Mouse (Mus musculus) hindbrain, embryonic 11.5 days (tissue): ENCODE measurements around the gene Zfp119b. TPM values are rescaled to one million over a fixed set of nuclear protein-coding genes. Genes with fewer than 3 reads are reported as not detected.
A peak's percentile ranks its signal among the peaks of the same experiment; 100 is the strongest.

Experiments used
- ATAC-seq: fragments of 200-750 bp; cut with Nextera tagmentation; 2 replicates; pipeline ENCODE4 v1.8.0; 2017; ENCODE audit warnings: mild to moderate bottlenecking, moderate TSS enrichment, moderate library complexity; ENCODE audit not compliant: low FRiP score
- DNase-seq: peaks from one replicate; pipeline ENCODE4 v3.0.0-alpha.2; 2015; ENCODE audit warnings: low spot score
- H3K27ac ChIP-seq: fragments of 300-500 bp; sonication (generic); 2 replicates; pipeline ENCODE4 v1.5.1; 2014; ENCODE audit warnings: mild to moderate bottlenecking, low read depth, low read length
- H3K27me3 ChIP-seq: fragments of 300-500 bp; sonication (generic); 2 replicates; pipeline ENCODE4 v1.6.1; 2014; ENCODE audit warnings: mild to moderate bottlenecking, low read length, moderate library complexity, mixed read lengths; ENCODE audit not compliant: control insufficient read depth, insufficient read depth
- H3K36me3 ChIP-seq: fragments of 300-500 bp; sonication (generic); 2 replicates; pipeline ENCODE4 v1.6.1; 2014; ENCODE audit warnings: mild to moderate bottlenecking, low read length, moderate library complexity, mixed read lengths; ENCODE audit not compliant: control insufficient read depth, insufficient read depth
- H3K4me1 ChIP-seq: fragments of 300-500 bp; sonication (generic); replicated peaks from 2 replicates; pipeline ENCODE4 v1.6.1; 2014; ENCODE audit warnings: low read length, mixed read lengths; ENCODE audit not compliant: control insufficient read depth, insufficient read depth
- H3K4me2 ChIP-seq: fragments of 300-500 bp; sonication (generic); replicated peaks from 2 replicates; pipeline ENCODE4 v1.6.1; 2014; ENCODE audit warnings: mild to moderate bottlenecking, low read depth, low read length
- H3K4me3 ChIP-seq: fragments of 300-500 bp; sonication (generic); 2 replicates; pipeline ENCODE4 v1.5.1; 2014; ENCODE audit warnings: low read depth, low read length
- H3K9ac ChIP-seq: fragments of 300-500 bp; sonication (generic); 2 replicates; pipeline ENCODE4 v1.6.1; 2014; ENCODE audit warnings: low read depth, low read length
- H3K9me3 ChIP-seq: fragments of 300-500 bp; sonication (generic); 2 replicates; pipeline ENCODE4 v1.6.1; 2016; ENCODE audit warnings: low read length; ENCODE audit not compliant: control insufficient read depth
- WGBS: fragments of 180-500 bp; shearing (Covaris S2); extraction: QIAGEN DNeasy Blood & Tissue Kit; methylation state at CpG from one replicate; pipeline ENCODE4 v1.1.7; 2014; 5-methylcytosine and 5-hydroxymethylcytosine counted together
- polyA plus RNA-seq: library from polyadenylated mRNA; unstranded; fragments of >200 nt; fragmentation: Nextera tagmentation; extraction: Ambion mirVana; gene quantifications from 2 replicates; pipeline ENCODE4 v1.2.1, GENCODE M21; 2014

Zfp119b gene
- polyA plus RNA-seq, 1 experiment from 2014 or later = 6.7 TPM

DNA sequence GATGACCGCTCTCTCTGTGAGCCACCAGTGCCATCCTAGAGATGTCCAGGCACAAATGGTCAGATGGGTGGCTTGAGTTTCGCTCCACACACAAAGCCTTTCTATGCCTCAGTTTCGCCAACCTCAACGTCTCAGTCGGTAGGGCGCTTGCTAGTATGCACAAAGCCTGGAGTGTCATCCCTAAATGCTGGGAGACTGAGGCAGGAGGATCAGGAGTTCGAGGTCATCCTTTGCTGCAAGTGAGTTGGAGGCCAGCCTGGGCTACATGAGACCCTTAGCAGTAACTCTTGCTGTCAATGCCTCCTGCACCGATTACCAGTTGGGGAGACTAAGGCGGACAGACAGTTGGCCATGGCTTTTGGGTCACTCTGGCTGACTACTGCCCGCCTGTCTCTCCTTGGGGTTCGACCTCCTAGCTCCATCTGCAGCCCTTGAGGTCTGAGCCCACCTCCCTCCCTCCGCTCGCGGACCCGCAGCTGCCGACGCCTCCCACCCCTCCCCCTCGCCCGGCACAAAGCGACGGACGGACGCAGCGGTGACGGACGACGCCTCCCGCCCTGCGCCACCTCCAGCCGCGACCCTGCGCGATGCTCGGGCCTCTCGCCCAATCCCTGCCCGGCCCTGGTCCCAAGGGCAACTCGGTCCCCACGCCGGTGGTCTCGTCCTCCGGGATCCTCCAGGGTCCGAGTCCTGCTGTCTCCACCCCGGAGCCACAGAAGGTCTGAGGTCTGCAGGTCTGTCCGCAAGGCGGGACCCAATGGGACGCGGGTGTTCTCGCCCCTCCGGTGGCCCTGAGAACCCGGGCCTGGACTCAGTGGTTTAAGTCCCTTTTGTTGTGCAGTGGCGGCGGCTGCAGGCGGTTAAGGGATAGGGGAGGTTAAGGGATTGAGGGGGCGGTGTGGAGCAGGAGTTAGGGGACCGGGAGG is 20.9 kb upstream of the Zfp119b start, which contains the start of gene Shd:
Shd (plus strand) TSS at position 502 of the 926 bp plus-strand sequence.
- Histone ChIP-seq H3K27ac (peak within 1 kb of the TSS; percentile 95), H3K4me2 (peak within 1 kb of the TSS; percentile 55), H3K4me1 (peaks cover 9% of the 10 kb centered on the region), H3K36me3 (0 out of 2 replicates have a peak, but pooled peaks cover 2% of the 10 kb centered on the region), H3K9me3 (no peaks in the 10 kb centered on the region), H3K4me3 (peak within 1 kb of the TSS; percentile 61), H3K27me3 (no peaks in the 10 kb centered on the region), H3K9ac (peak within 1 kb of the TSS; percentile 83)
- 9% methylated on average over 46 of the region's 55 CpGs for WGBS
- DNase-seq (peak; percentile 86), ATAC-seq (peak; percentile 77)

DNA sequence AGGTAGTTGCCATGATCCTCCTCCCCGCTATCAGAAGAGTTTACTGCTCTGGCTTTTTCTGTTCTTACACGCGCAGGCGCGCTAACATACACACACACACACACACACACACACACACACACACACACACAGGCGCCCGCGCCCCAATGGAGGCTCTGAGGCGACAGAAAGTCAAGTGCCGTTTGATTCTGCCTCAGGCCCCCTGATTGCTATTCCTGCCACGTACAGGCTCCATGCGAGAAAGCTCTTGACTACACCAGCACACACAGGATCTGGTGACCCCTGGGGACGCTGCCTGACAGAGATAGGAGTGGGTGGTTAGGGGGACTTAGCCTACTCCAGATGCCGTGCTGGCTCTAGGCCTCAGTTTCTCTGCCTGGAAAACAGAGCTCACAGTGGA is 20.3 kb upstream of the Zfp119b start:
- ATAC-seq = peak; percentile 76
- 25% methylated on average over 14 of the region's 14 CpGs for WGBS
- peak overlapping the region; percentile 83; the same call in 1 of the 2 replicates for H3K9ac ChIP-seq
- peaks cover 9% of the 10 kb centered on the region for H3K4me1 ChIP-seq
- peak overlapping the region; percentile 55 for H3K4me2 ChIP-seq
- peak overlapping the region; percentile 95 for H3K27ac ChIP-seq
- H3K36me3 ChIP-seq = 0 out of 2 replicates have a peak, but pooled peaks cover 2% of the 10 kb centered on the region
- no peaks in the 10 kb centered on the region for H3K9me3 ChIP-seq
- DNase-seq = peak; percentile 93
- H3K4me3 ChIP-seq = peak overlapping the region; percentile 61
- H3K27me3 ChIP-seq = no peaks in the 10 kb centered on the region

DNA sequence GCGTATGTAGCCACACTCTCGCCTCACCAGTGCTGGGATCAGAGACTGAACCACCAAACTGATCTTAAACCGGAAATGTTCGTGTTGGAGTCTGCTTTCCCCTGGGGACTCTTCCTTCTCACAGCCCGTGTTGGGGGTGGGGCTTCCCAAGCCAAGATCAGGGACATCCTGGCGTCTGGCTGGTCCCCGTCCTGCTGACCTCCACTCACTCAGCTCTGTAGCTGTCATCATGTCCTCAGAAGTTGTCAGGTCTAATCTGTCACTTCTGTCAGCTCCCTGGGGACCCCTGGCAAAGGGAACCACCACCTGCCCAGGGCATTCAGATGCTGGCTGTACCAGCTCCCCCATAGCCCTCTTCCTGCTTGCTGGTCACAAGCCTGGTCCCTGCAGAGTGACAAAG is 18.9 kb upstream of the Zfp119b start:
- H3K4me3 ChIP-seq = no peak overlapping the region
- no peaks in the 10 kb centered on the region for H3K27me3 ChIP-seq
- no peak overlapping the region for H3K4me2 ChIP-seq
- H3K36me3 ChIP-seq = no peaks in the 10 kb centered on the region
- H3K4me1 ChIP-seq = peaks cover 9% of the 10 kb centered on the region
- peak; percentile 41 for DNase-seq
- peak overlapping the region; percentile 95 for H3K27ac ChIP-seq
- H3K9ac ChIP-seq = no peak overlapping the region
- ATAC-seq = peak; percentile 2; the same call in 1 of the 2 replicates
- 55% methylated on average over 7 of the region's 7 CpGs for WGBS
- H3K9me3 ChIP-seq = no peaks in the 10 kb centered on the region

DNA sequence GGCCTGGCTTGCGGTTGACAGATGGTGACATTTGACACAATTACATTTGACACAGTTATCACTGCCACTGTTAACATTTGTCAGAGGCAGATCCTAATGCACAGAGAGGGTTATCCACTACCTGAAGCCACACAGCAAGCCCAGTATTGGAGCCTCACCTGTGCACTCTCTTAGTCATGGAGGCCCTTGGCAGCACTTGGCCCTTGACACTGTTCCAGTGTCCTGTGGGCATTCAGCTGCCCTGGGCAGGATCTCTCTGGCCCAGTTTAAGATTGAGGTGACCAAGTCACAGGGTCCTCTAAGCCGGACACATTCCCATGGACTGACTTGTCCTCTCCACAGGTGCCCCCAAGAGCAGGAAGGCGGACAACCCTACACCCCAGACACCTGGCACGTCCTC is 17.9 kb upstream of the Zfp119b start:
- H3K4me1 ChIP-seq = peaks cover 9% of the 10 kb centered on the region
- H3K36me3 ChIP-seq = no peaks in the 10 kb centered on the region
- H3K9ac ChIP-seq = no peak overlapping the region
- H3K27me3 ChIP-seq = no peaks in the 10 kb centered on the region
- WGBS = 97% methylated on average over 4 of the region's 4 CpGs
- no peak for DNase-seq
- H3K9me3 ChIP-seq = no peaks in the 10 kb centered on the region
- no peak for ATAC-seq
- H3K4me2 ChIP-seq = no peak overlapping the region
- peak overlapping the region; percentile 95; the same call in 1 of the 2 replicates for H3K27ac ChIP-seq
- no peak overlapping the region for H3K4me3 ChIP-seq

- H3K9ac ChIP-seq = no peak overlapping the region
- H3K4me2 ChIP-seq = no peak overlapping the region
- no peak overlapping the region for H3K27ac ChIP-seq
- 93% methylated on average over 9 of the region's 9 CpGs for whole genome bisulfite sequencing
- ATAC-seq = no peak
- DNase-seq = no peak
- peaks cover 7% of the 10 kb centered on the region for H3K4me1 ChIP-seq
- peaks cover 3% of the 10 kb centered on the region; the same call in 1 of the 2 replicates for H3K36me3 ChIP-seq
- no peaks in the 10 kb centered on the region for H3K9me3 ChIP-seq
- no peak overlapping the region for H3K4me3 ChIP-seq
- H3K27me3 ChIP-seq = no peaks in the 10 kb centered on the region
These were observed 15.7 kb upstream of the Zfp119b start for GRCm38 (mm10) chr17:55964996-55965395.

DNA sequence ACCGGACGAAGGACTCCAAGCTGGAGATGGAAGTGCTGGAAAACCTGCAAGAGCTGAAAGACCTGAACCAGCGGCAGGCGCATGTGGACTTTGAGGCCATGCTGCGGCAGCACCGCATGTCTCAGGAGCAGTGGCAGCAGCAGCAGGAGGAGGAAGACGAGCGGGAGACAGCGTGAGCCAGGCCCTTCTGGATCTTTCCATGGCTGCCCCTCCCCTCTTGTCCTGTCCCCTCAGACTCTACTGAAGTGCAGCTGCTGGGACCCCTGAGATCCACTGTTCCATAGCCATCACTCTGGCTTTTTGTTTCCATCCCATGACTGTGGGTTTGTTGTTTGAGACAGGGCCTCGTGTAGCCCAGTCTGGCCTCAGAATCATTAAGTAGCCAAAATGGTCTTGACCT is 15.2 kb upstream of the Zfp119b start:
- Histone ChIP-seq H3K27me3 (no peaks in the 10 kb centered on the region), H3K9me3 (no peaks in the 10 kb centered on the region), H3K4me2 (no peak overlapping the region), H3K27ac (no peak overlapping the region), H3K36me3 (peaks cover 3% of the 10 kb centered on the region; the same call in 1 of the 2 replicates), H3K9ac (no peak overlapping the region), H3K4me1 (peaks cover 5% of the 10 kb centered on the region), H3K4me3 (no peak overlapping the region)
- ATAC-seq (no peak), DNase-seq (no peak)
- 97% methylated on average over 10 of the region's 10 CpGs for WGBS

GRCm38 (mm10) chr17:55963171-55963570 is 13.9 kb upstream of the Zfp119b start:
- Histone ChIP-seq H3K27ac (no peak overlapping the region), H3K27me3 (no peaks in the 10 kb centered on the region), H3K36me3 (peaks cover 3% of the 10 kb centered on the region; the same call in 1 of the 2 replicates), H3K9me3 (no peaks in the 10 kb centered on the region), H3K4me2 (no peak overlapping the region), H3K4me1 (peaks cover 2% of the 10 kb centered on the region), H3K4me3 (no peak overlapping the region), H3K9ac (no peak overlapping the region)
- no peak for DNase-seq
- 92% methylated on average over 14 of the region's 14 CpGs for WGBS
- ATAC-seq = no peak

DNA sequence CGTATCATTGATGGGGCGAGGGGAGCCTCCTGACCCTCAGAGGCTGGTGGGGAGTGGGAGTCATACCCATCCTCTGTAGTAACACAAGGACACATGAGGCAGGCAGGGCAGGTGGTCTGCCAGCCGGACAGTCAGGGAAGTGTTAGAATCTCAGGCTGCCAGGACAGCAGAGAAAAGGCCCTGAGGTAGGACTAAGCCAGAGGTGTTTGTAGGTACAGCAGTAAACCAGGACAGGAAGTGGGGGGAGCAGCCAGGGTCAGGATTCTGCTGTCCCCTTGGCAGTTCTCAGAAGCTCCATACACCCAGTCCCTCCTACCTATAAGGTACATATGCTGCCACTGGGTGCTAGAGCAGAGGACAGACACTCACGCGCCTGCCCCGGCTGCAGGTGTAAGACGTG is 12.3 kb upstream of the Zfp119b start:
- DNase-seq (no peak), ATAC-seq (no peak)
- Histone ChIP-seq H3K27ac (no peak overlapping the region), H3K4me2 (no peak overlapping the region), H3K9ac (no peak overlapping the region), H3K36me3 (peaks cover 3% of the 10 kb centered on the region; the same call in 1 of the 2 replicates), H3K4me1 (peaks cover 2% of the 10 kb centered on the region), H3K4me3 (no peak overlapping the region), H3K9me3 (no peaks in the 10 kb centered on the region), H3K27me3 (no peaks in the 10 kb centered on the region)
- 93% methylated on average over 7 of the region's 7 CpGs for WGBS
